Mouse (Mus musculus) kidney, postnatal 36 days (tissue): ENCODE results near the gene Xxylt1.

Source experiments
- DNase-seq, 2 experiments: peaks; one replicate each; pipeline ENCODE4 v3.0.0; 2021 to 2022; ENCODE audit warnings: mixed read lengths in 2 of 2

Gene Xxylt1

DNA sequence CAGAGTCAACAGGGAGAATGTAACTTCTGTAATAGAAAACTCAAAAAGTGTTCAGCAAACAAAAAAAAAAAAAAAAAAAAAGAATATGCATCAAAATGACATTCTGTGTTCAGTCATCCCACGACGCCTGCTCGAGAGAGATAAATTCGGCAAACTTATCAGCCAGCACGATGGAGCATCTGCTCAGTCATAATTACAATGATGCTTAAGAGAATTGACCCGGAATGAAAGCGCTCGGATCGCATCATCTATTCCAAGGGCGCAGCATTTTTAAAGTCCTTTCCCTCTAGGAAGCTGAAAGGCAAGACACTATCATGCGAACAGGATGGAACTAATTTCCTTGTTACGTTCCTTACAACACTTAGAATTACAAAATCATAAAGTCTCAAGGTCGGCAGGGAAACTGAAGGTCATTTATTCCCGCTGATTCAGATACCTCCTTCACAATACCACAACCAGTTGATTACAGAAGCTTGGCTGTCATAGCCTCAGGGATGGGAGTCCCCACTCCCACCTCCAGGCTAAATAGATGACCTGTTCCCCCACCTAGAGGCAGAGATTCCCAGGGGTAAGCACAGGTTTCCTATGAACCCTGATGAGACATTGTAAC, 165.5 kb downstream of the Xxylt1 start:
- no peak for DNase-seq
